Mouse (Mus musculus) common myeloid progenitor, adult 5-6 weeks (primary cell): ENCODE data around the gene Kcnk18. TPM values are rescaled to one million over a fixed set of nuclear protein-coding genes. Genes with fewer than 3 reads are reported as not detected.

Source experiments
- ATAC-seq: replicated peaks from 2 replicates; pipeline ENCODE4 v1.8.0; 2016; ENCODE audit warnings: low read depth, mild to moderate bottlenecking, moderate TSS enrichment, inconsistent platforms; ENCODE audit not compliant: poor library complexity, severe bottlenecking
- total RNA-seq: library from RNA; stranded (forward); fragments of 200-1000, 187-1606 nt; gene quantifications from 2 replicates; pipeline ENCODE4 v1.2.3, GENCODE M21; 2017

Kcnk18 gene
- total RNA-seq, 1 experiment from 2014 or later, result not detected

GRCm38 (mm10) chr19:59216891-59217290 lies 2.1 kb upstream of the Kcnk18 start:
- ATAC-seq, result no peak

DNA sequence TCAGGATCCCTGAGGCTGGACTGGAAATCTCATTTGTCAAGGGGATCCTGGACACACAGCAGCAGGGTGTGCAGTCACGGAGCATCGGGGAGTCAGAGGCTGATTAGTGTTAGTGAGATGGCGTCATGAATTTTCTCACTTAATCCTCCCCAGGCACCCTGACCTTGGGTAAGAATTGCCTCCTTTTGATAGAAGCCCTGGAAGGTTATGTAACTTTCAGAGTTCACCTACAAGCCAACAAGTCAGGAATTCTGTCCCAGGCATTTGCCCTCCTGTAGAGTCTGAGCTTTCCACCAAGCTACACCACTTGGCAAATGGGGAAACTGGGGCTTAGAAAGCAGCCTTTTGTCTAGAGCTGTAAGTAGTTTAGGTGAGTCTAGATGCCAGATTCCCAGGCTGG lies 2.1 kb downstream of the Kcnk18 start:
- no peak for ATAC-seq

DNA sequence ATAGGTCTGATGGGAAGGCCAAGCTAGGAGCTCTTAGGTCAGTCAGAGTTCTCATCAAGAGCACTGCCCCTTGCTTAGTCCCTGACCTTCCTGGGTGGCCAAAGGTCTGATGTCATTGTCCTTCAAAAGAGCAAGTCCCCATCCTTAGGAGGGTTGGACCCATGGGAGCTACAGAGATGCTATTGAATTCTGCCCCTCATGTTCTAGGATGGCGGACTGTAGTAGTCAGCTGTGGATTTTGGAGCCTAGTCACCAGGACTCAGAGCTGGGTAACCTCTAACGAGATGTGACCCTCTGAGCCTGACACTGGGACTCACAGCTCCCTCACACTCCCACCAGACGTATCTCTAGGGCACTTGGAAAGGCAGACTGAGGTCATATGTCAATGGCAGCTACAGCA lies 9.4 kb downstream of the Kcnk18 start:
- no peak for ATAC-seq

- ATAC-seq, result no peak
Observed at GRCm38 (mm10) chr19:59232786-59233185, 13.8 kb downstream of the Kcnk18 start.

DNA sequence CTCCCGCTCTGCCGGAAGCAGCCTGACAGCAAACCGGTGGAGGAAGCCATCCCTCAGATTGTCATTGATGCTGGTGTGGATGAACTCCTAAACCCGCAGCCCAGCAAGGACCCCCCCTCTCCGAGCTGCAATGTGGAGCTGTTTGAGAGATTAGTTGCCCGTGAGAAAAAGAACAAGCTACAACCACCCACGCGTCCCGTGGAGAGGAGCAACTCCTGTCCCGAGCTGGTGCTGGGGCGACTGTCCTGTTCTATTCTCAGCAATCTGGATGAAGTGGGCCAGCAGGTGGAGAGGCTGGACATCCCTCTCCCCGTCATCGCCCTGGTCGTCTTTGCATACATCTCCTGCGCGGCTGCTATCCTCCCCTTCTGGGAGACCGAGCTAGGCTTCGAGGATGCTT lies 16.0 kb downstream of the Kcnk18 start:
- no peak for ATAC-seq

- ATAC-seq, result no peak
Observed at GRCm38 (mm10) chr19:59236046-59236445, 17.0 kb downstream of the Kcnk18 start.

GRCm38 (mm10) chr19:59238630-59239029 lies 19.6 kb downstream of the Kcnk18 start:
- no peak for ATAC-seq

DNA sequence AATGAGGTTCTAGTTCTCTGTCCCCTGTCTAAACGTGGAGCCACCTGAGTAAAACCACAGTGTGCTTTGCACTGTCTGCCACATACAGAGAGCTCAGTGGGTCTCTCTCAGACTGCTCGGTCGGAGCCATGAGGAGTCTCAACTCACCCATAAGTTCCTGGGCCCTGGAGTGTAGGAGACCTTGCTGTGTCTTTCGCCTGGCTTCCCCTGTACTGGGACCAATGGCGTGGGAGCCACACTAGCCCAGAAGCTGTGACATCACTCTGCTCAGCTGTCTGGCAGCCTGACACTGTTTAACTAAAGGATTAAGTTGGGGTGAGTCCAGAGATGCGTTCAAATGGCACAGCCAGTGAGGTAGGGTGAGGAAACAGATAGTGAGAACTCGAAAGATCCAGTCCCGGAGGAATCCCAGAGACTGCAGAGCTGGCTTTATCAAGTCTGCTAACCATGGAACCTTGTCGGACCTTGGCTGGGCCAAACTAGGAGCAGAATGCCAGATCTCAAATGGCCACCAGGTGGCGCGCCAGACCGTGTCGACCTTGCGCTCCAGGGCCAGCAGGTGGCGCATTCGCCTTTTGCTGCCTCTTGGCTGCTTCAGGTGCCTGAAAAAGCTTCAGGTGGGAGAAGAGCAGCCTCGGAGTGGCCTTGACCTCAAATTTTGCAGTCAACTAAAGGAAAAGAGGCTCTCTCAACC lies 20.3 kb downstream of the Kcnk18 start:
- ATAC-seq, result peak; percentile 90

DNA sequence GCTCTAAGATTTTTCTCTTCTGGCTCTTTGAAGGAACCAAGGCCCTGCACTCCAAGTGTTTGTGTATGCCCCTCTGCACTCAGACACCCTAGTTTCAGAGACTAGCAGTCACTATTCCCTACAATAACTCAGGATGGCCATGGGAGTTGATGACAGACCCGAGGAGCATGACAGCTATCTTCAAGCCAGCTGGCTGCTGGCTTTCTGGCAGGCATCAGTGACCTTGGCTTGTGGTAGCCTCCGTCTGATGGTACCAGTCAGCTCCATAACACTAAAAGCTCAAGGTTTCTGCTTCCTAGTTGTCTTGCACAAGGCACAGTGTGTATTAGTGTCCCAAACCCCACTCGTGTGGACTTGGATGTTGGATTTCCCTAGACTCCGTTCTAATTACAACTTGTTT lies 23.0 kb downstream of the Kcnk18 start:
- no peak for ATAC-seq

DNA sequence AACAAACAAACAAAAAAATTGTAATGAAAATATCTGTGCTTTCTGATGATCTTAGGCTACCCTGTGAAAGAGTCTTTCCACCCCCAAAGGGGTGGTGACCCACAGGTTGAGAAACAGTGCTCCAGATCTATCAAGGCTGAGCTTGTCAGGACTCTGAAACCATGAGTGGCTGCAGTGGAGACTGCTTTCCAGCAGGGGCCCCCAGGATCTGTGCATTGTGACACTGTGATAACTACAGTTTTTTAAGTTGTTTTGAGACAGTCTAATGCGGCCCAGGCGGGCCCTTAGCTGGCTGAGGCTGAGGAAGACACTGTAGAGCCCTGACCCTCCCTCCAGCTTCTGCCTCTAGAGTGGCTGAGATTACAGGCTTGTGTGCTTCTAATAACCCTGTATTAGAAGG lies 24.0 kb downstream of the Kcnk18 start:
- peak; percentile 72 for ATAC-seq

DNA sequence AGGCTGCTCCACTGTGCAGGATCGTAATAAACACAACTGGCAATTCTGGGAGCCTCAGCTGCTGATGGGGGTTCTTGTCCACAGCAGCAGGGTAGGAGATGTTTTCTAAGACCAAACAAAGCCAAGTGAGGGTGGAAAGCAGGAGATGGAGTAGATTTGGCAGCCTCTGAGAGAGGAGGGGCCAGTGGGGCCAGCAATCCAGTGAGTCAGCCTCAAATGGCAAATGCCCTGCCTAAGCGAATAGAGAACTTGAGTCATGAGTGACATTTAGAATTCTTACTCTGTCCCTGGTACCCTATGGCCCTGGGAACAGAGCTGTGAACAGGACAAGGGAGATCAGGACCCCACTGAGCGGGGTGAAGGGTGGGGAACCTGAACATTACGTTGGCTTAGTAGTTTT lies 29.1 kb downstream of the Kcnk18 start:
- peak; percentile 9; the same call in 1 of the 2 replicates for ATAC-seq

- peak; percentile 64 for ATAC-seq
Observed at GRCm38 (mm10) chr19:59248553-59249286, 29.7 kb downstream of the Kcnk18 start.

GRCm38 (mm10) chr19:59252651-59253050 lies 33.6 kb downstream of the Kcnk18 start:
- ATAC-seq, result peak; percentile 60

GRCm38 (mm10) chr19:59259633-59260032 lies 40.6 kb downstream of the Kcnk18 start:
- no peak for ATAC-seq

DNA sequence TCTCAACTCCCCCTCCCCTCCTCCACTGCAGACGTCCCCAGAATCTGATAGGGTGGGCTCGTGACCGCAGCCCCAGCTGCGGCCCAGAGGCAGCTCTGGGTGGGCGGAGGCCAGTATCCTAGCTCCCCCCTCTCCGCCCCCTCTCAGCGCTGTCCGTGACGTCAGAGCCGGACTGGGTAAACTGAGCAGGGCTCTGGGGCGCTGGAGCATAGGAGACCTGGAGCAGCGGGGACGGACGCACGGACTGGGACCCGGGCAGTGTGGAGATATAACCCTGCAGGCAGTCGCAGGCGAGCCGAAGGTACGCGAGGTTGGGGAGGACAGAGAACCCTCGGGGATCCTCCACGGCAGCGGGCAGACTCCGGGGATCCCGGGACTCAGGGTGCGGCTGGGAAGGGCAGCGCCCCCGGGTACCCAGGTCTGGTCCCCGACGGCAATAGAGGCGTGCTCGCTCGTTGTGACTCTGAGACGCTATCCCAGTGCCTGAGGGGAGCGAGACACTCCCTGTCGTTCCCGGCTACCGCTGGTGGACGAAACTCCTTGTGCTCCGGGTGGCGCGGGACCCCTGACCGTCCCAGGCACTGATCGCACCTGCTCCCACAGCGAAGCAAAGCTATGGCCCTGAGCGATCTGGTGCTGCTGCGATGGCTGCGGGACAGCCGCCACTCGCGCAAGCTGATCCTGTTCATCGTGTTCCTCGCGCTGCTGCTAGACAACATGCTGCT lies 41.9 kb downstream of the Kcnk18 start, which contains the start of gene Slc18a2:
Slc18a2 (plus strand) TSS at position 179 of the 725 bp plus-strand sequence.
- peak; percentile 81 for ATAC-seq

GRCm38 (mm10) chr19:59261604-59262003 lies 42.6 kb downstream of the Kcnk18 start:
- peak; percentile 56 for ATAC-seq

DNA sequence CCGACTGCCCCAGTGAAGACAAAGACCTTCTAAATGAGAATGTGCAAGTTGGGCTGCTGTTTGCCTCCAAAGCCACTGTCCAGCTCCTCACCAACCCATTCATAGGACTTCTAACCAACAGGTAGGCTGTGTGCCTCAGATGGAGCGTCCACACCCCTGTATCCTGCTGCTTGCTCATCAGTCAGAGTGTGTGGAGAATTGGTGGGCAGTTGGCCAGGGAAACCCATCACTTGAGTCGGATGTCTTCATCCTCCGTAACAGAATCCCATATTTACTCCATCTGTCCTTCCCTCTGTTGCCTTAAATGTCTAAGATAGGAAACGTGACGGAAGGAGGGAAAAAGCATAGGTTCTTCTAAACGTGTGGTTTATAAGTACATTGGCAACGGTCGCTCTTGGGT lies 44.2 kb downstream of the Kcnk18 start:
- ATAC-seq, result no peak

DNA sequence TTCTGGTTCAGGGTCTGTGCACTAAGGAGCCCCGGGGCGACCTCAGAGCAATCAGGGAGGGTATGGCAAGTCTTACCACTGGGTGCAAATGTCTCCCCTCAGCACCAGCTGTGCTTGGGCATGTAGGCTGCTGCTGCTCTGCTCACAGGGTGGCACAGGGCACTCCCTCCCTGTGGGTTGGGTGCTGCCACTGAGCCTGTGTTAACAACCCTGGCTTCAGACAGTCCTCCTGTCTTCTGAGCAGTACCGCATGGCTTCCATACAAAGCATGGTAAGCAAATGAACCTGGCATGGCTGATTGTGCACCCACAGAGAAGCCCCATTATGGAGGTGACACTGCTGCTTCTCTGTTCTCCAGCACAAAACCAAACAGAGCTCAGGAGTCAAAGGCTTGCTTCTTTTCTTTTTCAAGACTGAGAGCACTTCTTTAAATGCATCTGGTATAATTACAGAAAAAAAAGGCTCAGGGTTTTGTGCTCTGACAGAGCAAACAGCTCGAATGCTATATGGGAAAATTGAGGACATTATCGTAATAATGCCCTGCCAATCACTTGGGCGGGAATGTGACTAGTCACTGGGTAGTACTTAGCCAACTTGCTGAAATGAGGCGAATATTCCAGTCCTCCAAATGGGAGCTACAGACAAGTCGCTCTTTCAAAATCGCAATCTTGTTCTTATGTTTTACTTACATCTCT lies 46.0 kb downstream of the Kcnk18 start:
- ATAC-seq, result no peak

DNA sequence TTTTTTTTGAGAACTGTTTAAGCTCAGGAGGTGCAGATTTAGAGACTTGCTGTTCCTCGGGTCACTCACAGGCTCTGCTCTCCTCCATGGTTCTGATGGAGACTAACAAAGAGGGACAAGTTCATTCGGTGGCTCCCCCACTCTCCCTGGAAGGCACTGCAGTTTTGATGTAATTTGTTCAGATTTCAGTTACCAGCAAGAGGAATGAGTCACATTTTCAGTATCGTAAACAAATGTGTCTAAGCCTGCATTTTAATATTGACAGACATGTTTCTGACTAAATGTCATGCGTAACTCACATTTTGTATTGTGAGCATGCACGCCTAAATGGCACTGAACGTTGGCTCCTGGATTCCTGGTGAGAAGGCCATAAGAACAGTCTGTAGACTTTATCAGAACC lies 46.9 kb downstream of the Kcnk18 start:
- no peak for ATAC-seq

DNA sequence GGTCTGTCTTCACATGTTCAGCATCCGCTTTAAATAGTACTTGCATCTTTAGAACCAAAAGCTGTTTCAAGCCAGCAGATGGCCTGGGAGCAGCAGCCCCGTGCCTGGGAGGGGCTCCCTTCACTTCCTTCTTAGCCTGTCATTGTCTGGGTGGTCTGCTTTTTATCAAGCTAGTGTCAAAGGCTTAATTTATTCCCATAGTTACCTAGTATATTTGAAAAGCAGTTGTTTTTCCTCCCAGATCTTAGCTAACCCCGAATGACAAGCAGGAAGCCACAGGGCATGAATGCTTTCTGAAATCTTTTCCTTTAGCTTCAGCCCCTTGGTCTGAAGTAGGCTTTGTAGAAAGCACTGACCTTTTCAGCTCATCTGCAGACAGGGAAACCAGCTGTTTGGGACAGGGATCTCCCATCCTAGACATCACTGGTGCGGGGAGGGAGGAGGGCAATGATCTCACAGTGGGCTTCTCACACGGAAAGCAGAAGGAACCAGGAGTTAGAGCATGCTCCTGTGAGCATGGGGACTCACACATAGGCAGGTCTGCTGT lies 48.5 kb downstream of the Kcnk18 start:
- peak; percentile 45 for ATAC-seq
